Mouse (Mus musculus) left cerebral cortex, adult 9 months (tissue): ENCODE results near the gene Stx12.
"Not testable (repeated sequence)": the region's sequence is repeated elsewhere in the genome, so short reads cannot be mapped to it uniquely, and the experiment has no call there.

ENCODE experiments used
- DNase-seq, 2 experiments: peaks; one replicate each; pipeline ENCODE4 v3.0.0; 2022; ENCODE audit warnings: low spot score in 2 of 2

The Stx12 gene

GRCm38 (mm10) chr4:132884064-132884843 lies at the start of gene Stx12:
TSS of gene Stx12 (minus strand) at chr4:132884509.
- DNase-seq, result peak; percentile 62 to 86

GRCm38 (mm10) chr4:132932752-132933404 lies 48.6 kb upstream of the Stx12 start:
- DNase-seq, result peak in 1 of 2 experiments; percentile 61

GRCm38 (mm10) chr4:132930784-132931183 lies 46.5 kb upstream of the Stx12 start:
- DNase-seq, result peak in 1 of 2 experiments; percentile 63

GRCm38 (mm10) chr4:132926520-132926919 lies 42.2 kb upstream of the Stx12 start:
- DNase-seq, result not testable (repeated sequence)

- DNase-seq, result peak; percentile 100
Observed at GRCm38 (mm10) chr4:132922558-132923008, 38.3 kb upstream of the Stx12 start, which contains the start of gene Fam76a. TSS of gene Fam76a (minus strand) at chr4:132922558.

GRCm38 (mm10) chr4:132922061-132922530 lies 37.8 kb upstream of the Stx12 start:
- peak in 1 of 2 experiments; percentile 30 for DNase-seq

GRCm38 (mm10) chr4:132921488-132921887 lies 37.2 kb upstream of the Stx12 start:
- DNase-seq, result no peak

- no peak for DNase-seq
Observed at GRCm38 (mm10) chr4:132920171-132920570, 35.9 kb upstream of the Stx12 start.

- not testable (repeated sequence) for DNase-seq
Observed at GRCm38 (mm10) chr4:132918493-132918892, 34.2 kb upstream of the Stx12 start.

GRCm38 (mm10) chr4:132912156-132912555 lies 27.8 kb upstream of the Stx12 start:
- DNase-seq, result no peak

- DNase-seq, result no peak
Observed at GRCm38 (mm10) chr4:132905843-132906360, 21.6 kb upstream of the Stx12 start.

GRCm38 (mm10) chr4:132904765-132905309 lies 20.5 kb upstream of the Stx12 start:
- no peak for DNase-seq

GRCm38 (mm10) chr4:132904071-132904470 lies 19.8 kb upstream of the Stx12 start:
- no peak for DNase-seq

- DNase-seq, result no peak
Observed at GRCm38 (mm10) chr4:132898197-132898596, 13.9 kb upstream of the Stx12 start.

GRCm38 (mm10) chr4:132894402-132894801 lies 10.1 kb upstream of the Stx12 start:
- peak in 1 of 2 experiments; percentile 39 for DNase-seq

- DNase-seq, result no peak
Observed at GRCm38 (mm10) chr4:132884844-132885374, 600 bp upstream of the Stx12 start.

- DNase-seq, result no peak
Observed at GRCm38 (mm10) chr4:132883561-132884063, 697 bp downstream of the Stx12 start.

GRCm38 (mm10) chr4:132874363-132875097 lies 9.8 kb downstream of the Stx12 start:
- no peak for DNase-seq

GRCm38 (mm10) chr4:132873481-132874362 lies 10.6 kb downstream of the Stx12 start:
- no peak for DNase-seq

- DNase-seq, result no peak
Observed at GRCm38 (mm10) chr4:132871116-132871515, 13.2 kb downstream of the Stx12 start.
